Mouse (Mus musculus): ENCODE results near the gene Syt13. TPM values are rescaled to one million over a fixed set of nuclear protein-coding genes. Genes with fewer than 3 reads are reported as not detected.

The Syt13 gene
- polyA plus RNA-seq, 1 experiment from 2014 or later, result 33.3 TPM

DNA sequence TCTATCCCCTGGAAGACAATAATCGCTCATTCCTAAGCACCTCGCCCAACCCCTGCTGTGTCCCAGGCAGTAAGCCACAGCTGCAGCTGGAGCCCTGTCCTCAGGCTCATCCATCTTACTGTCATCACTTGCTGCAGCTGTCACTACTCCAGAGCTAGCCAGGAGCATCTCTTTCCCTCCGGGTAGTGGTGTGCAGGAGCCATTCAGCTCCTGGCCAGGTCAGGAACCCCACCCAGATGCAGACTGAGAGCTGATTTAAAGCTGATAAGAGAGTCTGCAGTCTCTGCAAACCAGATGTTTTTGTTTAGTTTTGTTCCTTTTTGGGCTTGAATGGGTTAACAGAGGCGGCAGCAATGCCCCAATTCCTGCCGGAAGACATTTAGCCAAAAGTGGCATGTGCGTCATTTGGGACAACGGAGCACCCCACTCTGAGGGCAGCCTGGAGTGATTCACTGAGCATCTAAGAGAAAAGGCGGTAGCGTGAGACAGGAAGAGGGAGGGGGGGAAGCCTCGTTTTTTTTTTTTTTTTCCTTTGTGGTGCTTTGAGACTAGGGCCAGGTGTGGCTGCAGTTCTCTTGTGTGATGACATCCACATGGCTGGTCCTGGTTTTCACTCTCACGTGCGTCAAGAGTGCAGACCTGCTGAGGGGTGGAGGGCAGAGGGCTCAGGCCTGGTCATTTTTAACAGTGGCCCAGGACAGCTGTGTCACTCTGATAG is 33.2 kb downstream of the Syt13 start:
- H3K27me3 ChIP-seq, result peaks cover 4% of the 10 kb centered on the region; the same call in 1 of the 2 replicates
- H3K4me3 ChIP-seq, result no peak overlapping the region
- H3K9me3 ChIP-seq, result no peaks in the 10 kb centered on the region
- no peak for ATAC-seq (ENCODE audit: low FRiP score, low read depth)
- H3K4me1 ChIP-seq, result peaks cover 5% of the 10 kb centered on the region; the same call in 1 of the 2 replicates
- no peak overlapping the region for H3K9ac ChIP-seq (replicated peaks)
- WGBS, result 20% methylated on average over 12 of the region's 12 CpGs
- no peaks in the 10 kb centered on the region for H3K36me3 ChIP-seq
- H3K27ac ChIP-seq (replicated peaks), result no peak overlapping the region
- H3K4me2 ChIP-seq (replicated peaks), result no peak overlapping the region

- no peak overlapping the region for H3K4me3 ChIP-seq
- no peak overlapping the region for H3K27ac ChIP-seq (replicated peaks)
- no peak overlapping the region for H3K4me2 ChIP-seq (replicated peaks)
- 60% methylated on average over 7 of the region's 7 CpGs for WGBS
- peak; percentile 23; the same call in 1 of the 2 replicates for ATAC-seq (ENCODE audit: low FRiP score, low read depth)
- no peaks in the 10 kb centered on the region for H3K36me3 ChIP-seq
- H3K4me1 ChIP-seq, result peaks cover 5% of the 10 kb centered on the region; the same call in 1 of the 2 replicates
- no peak overlapping the region for H3K9ac ChIP-seq (replicated peaks)
- no peaks in the 10 kb centered on the region for H3K9me3 ChIP-seq
- H3K27me3 ChIP-seq, result peaks cover 4% of the 10 kb centered on the region; the same call in 1 of the 2 replicates
Observed at GRCm38 (mm10) chr2:92948699-92949300, 33.9 kb downstream of the Syt13 start.

GRCm38 (mm10) chr2:92949518-92949917 is 34.6 kb downstream of the Syt13 start:
- Histone ChIP-seq H3K27me3 (peaks cover 4% of the 10 kb centered on the region; the same call in 1 of the 2 replicates), H3K27ac (replicated peaks) (no peak overlapping the region), H3K9ac (replicated peaks) (no peak overlapping the region), H3K4me3 (no peak overlapping the region), H3K36me3 (no peaks in the 10 kb centered on the region), H3K9me3 (no peaks in the 10 kb centered on the region), H3K4me1 (peaks cover 5% of the 10 kb centered on the region; the same call in 1 of the 2 replicates), H3K4me2 (replicated peaks) (no peak overlapping the region)
- ATAC-seq (ENCODE audit: low FRiP score, low read depth), result no peak
- 41% methylated on average over 1 of the region's 1 CpGs for WGBS

- Histone ChIP-seq H3K9ac (replicated peaks) (no peak overlapping the region), H3K27ac (replicated peaks) (no peak overlapping the region), H3K9me3 (no peaks in the 10 kb centered on the region), H3K4me2 (replicated peaks) (no peak overlapping the region), H3K4me3 (no peak overlapping the region), H3K36me3 (no peaks in the 10 kb centered on the region), H3K4me1 (no peaks in the 10 kb centered on the region), H3K27me3 (no peaks in the 10 kb centered on the region; the same call in 1 of the 2 replicates)
- WGBS, result 90% methylated on average over 17 of the region's 17 CpGs
- no peak for ATAC-seq (ENCODE audit: low FRiP score, low read depth)
Observed at GRCm38 (mm10) chr2:92953450-92953849, 38.6 kb downstream of the Syt13 start.

DNA sequence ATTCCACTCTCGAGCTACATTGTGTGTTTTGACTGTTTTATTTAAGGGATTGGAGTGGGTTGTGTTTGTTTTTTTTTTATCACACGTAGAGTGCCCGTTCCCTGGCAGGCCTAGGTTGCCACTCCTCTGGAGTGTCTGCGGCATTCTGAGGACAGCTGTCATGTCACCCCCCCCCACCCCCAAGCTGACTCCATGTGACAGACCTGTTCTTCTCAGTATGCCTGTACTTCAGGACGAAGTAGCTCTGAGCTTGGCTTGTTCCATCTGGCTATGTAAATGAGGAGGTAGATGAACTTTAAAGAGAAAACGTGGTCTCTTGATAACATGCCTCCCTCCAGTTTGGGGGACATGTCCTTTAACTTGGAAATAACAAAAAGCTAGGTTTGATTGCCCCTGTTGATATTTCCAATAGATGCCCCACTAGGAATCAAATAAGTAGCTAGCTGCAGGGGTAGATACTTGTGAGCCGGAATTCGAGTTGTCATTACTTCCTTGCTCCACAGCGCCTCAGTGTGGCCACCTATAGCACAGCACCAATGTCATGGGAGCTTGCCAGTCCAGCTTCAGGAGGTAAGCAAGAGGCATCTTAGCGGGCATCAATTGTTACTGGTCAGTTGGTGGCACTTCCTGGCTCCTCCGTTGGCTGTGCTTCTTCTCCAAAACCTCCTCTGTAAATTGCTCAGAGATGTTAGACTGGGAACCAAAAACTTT is 39.7 kb downstream of the Syt13 start:
- Histone ChIP-seq H3K27me3 (no peaks in the 10 kb centered on the region; the same call in 1 of the 2 replicates), H3K9ac (replicated peaks) (no peak overlapping the region), H3K27ac (replicated peaks) (no peak overlapping the region), H3K4me3 (no peak overlapping the region), H3K36me3 (no peaks in the 10 kb centered on the region), H3K9me3 (no peaks in the 10 kb centered on the region), H3K4me1 (no peaks in the 10 kb centered on the region), H3K4me2 (replicated peaks) (no peak overlapping the region)
- WGBS, result 48% methylated on average over 11 of the region's 11 CpGs
- ATAC-seq (ENCODE audit: low FRiP score, low read depth), result no peak

GRCm38 (mm10) chr2:92956943-92957342 is 42.0 kb downstream of the Syt13 start:
- WGBS, result 83% methylated on average over 2 of the region's 2 CpGs
- Histone ChIP-seq H3K4me3 (no peak overlapping the region), H3K9ac (replicated peaks) (no peak overlapping the region), H3K4me2 (replicated peaks) (no peak overlapping the region), H3K27ac (replicated peaks) (no peak overlapping the region), H3K27me3 (no peaks in the 10 kb centered on the region; the same call in 1 of the 2 replicates), H3K36me3 (no peaks in the 10 kb centered on the region), H3K4me1 (no peaks in the 10 kb centered on the region), H3K9me3 (no peaks in the 10 kb centered on the region)
- no peak for ATAC-seq (ENCODE audit: low FRiP score, low read depth)

DNA sequence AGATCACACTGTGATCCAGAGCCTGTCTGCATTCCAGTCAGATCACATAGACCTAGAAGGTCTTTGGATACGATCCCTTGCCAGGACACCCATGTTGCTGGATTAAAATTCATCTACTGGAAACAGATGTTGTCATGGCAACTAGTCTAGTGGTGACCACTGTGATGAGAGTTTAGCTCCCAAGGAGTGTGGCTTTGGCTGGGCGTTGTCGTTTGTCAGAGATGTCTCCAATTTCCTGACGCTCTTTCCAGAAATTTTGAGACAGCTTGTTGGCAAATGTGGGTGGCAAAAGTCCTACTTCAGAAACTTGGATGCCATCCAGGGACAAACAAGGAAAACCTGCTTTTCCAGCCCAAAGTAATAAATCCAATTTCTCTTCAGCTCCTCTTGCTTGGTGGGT is 43.7 kb downstream of the Syt13 start:
- 73% methylated on average over 4 of the region's 4 CpGs for WGBS
- Histone ChIP-seq H3K4me3 (no peak overlapping the region), H3K27ac (replicated peaks) (no peak overlapping the region), H3K4me2 (replicated peaks) (no peak overlapping the region), H3K27me3 (no peaks in the 10 kb centered on the region; the same call in 1 of the 2 replicates), H3K9me3 (no peaks in the 10 kb centered on the region), H3K36me3 (no peaks in the 10 kb centered on the region), H3K4me1 (no peaks in the 10 kb centered on the region), H3K9ac (replicated peaks) (no peak overlapping the region)
- no peak for ATAC-seq (ENCODE audit: low FRiP score, low read depth)

- no peak overlapping the region for H3K9ac ChIP-seq (replicated peaks)
- no peak for ATAC-seq (ENCODE audit: low FRiP score, low read depth)
- WGBS, result 88% methylated on average over 1 of the region's 1 CpGs
- H3K27me3 ChIP-seq, result no peaks in the 10 kb centered on the region
- H3K27ac ChIP-seq (replicated peaks), result no peak overlapping the region
- no peak overlapping the region for H3K4me3 ChIP-seq
- H3K4me2 ChIP-seq (replicated peaks), result no peak overlapping the region
- no peaks in the 10 kb centered on the region for H3K9me3 ChIP-seq
- H3K36me3 ChIP-seq, result no peaks in the 10 kb centered on the region
- H3K4me1 ChIP-seq, result peaks cover 5% of the 10 kb centered on the region; the same call in 1 of the 2 replicates
Observed at GRCm38 (mm10) chr2:92964345-92964744, 49.4 kb downstream of the Syt13 start.

- H3K9ac ChIP-seq (replicated peaks), result no peak overlapping the region
- ATAC-seq (ENCODE audit: low FRiP score, low read depth), result no peak
- H3K4me2 ChIP-seq (replicated peaks), result no peak overlapping the region
- no peaks in the 10 kb centered on the region for H3K9me3 ChIP-seq
- H3K27me3 ChIP-seq, result no peaks in the 10 kb centered on the region
- H3K36me3 ChIP-seq, result no peaks in the 10 kb centered on the region
- WGBS, result 62% methylated on average over 8 of the region's 8 CpGs
- H3K4me1 ChIP-seq, result peaks cover 5% of the 10 kb centered on the region; the same call in 1 of the 2 replicates
- no peak overlapping the region for H3K4me3 ChIP-seq
- H3K27ac ChIP-seq (replicated peaks), result no peak overlapping the region
Observed at GRCm38 (mm10) chr2:92966257-92966656, 51.4 kb downstream of the Syt13 start.

DNA sequence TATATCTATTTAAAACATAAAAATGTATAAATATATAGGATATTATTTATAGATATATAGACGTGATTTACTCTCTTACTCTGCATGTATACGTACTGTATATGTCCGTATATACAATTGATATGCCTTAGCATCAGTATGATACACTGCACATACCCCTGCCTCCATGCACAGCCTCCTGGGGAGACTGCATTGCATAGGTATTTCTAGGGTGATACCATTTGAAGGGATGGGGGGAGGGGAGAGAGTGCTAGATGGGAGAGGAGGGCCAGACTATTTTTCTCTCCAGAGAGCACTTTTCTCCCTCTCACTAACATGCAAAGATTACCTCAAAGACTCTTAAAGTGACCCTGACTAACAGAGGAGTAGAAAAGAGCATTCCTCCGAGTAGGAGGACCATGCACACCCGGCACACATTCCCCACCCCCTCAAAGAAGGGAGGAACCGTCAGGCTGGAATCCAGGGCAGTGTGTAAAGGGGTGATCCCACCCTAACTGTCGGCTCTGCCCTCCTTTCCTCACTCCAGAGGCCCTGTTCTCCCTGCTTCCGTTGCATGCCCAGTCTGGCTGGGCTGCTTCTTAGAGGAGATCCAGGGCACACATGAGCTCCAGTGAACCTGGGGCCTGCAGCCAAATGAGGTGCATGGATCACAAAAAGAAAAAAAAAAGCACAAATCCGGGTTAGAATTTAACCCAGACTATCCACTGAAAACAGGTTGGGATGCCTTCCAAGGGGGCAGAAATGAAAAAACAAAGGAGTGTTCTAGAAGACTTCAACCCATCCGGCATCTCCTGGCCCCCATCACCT is 52.3 kb downstream of the Syt13 start:
- Histone ChIP-seq H3K4me2 (replicated peaks) (no peak overlapping the region), H3K9me3 (no peaks in the 10 kb centered on the region), H3K27ac (replicated peaks) (no peak overlapping the region), H3K9ac (replicated peaks) (no peak overlapping the region), H3K36me3 (peaks cover 4% of the 10 kb centered on the region), H3K4me1 (peaks cover 5% of the 10 kb centered on the region; the same call in 1 of the 2 replicates), H3K27me3 (no peaks in the 10 kb centered on the region), H3K4me3 (no peak overlapping the region)
- 30% methylated on average over 10 of the region's 10 CpGs for WGBS
- ATAC-seq (ENCODE audit: low FRiP score, low read depth), result no peak

DNA sequence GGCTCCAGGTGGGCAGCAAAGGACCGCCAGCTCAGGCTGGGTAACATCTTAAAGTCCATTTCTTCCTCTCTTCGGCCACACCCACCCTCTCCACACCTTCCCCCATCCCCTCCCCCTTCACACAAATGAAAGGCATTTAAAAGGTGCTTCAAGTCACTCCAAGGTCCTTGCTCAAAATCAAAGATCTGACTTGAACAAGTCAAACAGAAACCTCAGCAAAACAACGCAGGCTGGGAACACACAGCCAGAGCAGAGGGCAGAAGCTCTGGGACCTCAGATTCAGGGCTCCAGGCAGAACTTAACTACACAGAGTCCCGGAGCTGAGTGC is 52.9 kb downstream of the Syt13 start:
- H3K4me2 ChIP-seq (replicated peaks), result no peak overlapping the region
- no peak overlapping the region for H3K27ac ChIP-seq (replicated peaks)
- WGBS, result 61% methylated on average over 4 of the region's 4 CpGs
- H3K36me3 ChIP-seq, result peaks cover 10% of the 10 kb centered on the region
- no peak for ATAC-seq (ENCODE audit: low FRiP score, low read depth)
- H3K4me1 ChIP-seq, result peaks cover 5% of the 10 kb centered on the region; the same call in 1 of the 2 replicates
- H3K9ac ChIP-seq (replicated peaks), result no peak overlapping the region
- no peak overlapping the region for H3K4me3 ChIP-seq
- no peaks in the 10 kb centered on the region for H3K27me3 ChIP-seq
- no peaks in the 10 kb centered on the region for H3K9me3 ChIP-seq

Measured in midbrain, embryonic 12.5 days (tissue).